Mouse (Mus musculus) kidney, adult 2 months (tissue): Measurements from ENCODE around the gene Slc26a1. TPM values are rescaled to one million over a fixed set of nuclear protein-coding genes. Genes with fewer than 3 reads are reported as not detected.

Source experiments
- DNase-seq: peaks from one replicate; pipeline ENCODE4 v3.0.0; 2021
- H3K27ac ChIP-seq: fragments of 200-500 bp; 2 replicates; pipeline ENCODE4 v1.5.1; 2012; ENCODE audit warnings: low read depth, low read length, control low read depth, inconsistent platforms; ENCODE audit not compliant: insufficient read depth
- H3K27me3 ChIP-seq: fragments of 200-500 bp; replicated peaks from 2 replicates; pipeline ENCODE4 v1.6.1; 2012; ENCODE audit warnings: mild to moderate bottlenecking, moderate library complexity, low read length, inconsistent platforms; ENCODE audit not compliant: control insufficient read depth, insufficient read depth
- H3K36me3 ChIP-seq: fragments of 200-500 bp; 2 replicates; pipeline ENCODE4 v1.6.1; 2012; ENCODE audit warnings: mild to moderate bottlenecking, moderate library complexity, low read length, inconsistent platforms; ENCODE audit not compliant: control insufficient read depth, insufficient read depth
- H3K4me1 ChIP-seq: fragments of 200-500 bp; 2 replicates; pipeline ENCODE4 v1.6.1; 2011; ENCODE audit warnings: low read length; ENCODE audit not compliant: control insufficient read depth, insufficient read depth
- H3K4me3 ChIP-seq: fragments of 200-500 bp; 2 replicates; pipeline ENCODE4 v1.5.1; 2011; ENCODE audit warnings: mild to moderate bottlenecking, low read depth, low read length, control low read depth; ENCODE audit not compliant: insufficient read depth
- CTCF ChIP-seq: fragments of 200-500 bp; conservative IDR thresholded peaks from 2 replicates; pipeline ENCODE4 v1.5.1; 2011; ENCODE audit warnings: low read depth, mild to moderate bottlenecking, control low read depth, low read length, moderate library complexity, mixed read lengths; ENCODE audit not compliant: insufficient read depth, insufficient read length
- POLR2A ChIP-seq: fragments of 200-500 bp; IDR thresholded peaks from one replicate; pipeline ENCODE4 v1.6.1; 2011; ENCODE audit warnings: low read depth, low read length, control low read depth
- WGBS: fragments of 180-500 bp; shearing (Covaris S2); methylation state at CpG from one replicate; pipeline ENCODE4 v1.1.7; 2018; 5-methylcytosine and 5-hydroxymethylcytosine counted together
- polyA plus RNA-seq: library from polyadenylated mRNA; depleted of rRNA; stranded (reverse); fragments of >200 nt; gene quantifications from 2 replicates; pipeline ENCODE4 v1.2.3, GENCODE M21; 2012; rRNA removed

Gene Slc26a1
- polyA plus RNA-seq, 1 experiment = 257 TPM

DNA sequence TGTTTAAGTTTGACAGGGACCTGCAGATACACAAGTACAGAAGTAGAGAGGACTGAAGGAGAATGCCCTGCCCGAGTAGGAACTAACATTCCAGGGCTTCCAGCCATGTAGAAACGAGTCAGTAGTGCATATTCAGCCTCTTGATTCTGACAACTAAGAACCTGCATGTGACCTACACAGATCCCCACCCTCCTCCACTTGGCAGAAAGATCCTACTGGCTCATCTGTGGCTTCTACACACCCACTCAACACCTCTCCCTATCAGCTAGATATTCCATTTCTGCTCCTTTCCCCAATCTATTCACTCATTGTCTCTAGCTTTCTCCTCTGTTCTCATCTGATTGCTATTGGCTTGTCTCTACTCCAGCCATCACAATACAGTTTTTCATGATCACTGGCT, 53.5 kb downstream of the Slc26a1 start:
- Histone ChIP-seq H3K27me3 (no peaks in the 10 kb centered on the region), H3K4me3 (no peak overlapping the region), H3K4me1 (no peaks in the 10 kb centered on the region), H3K27ac (no peak overlapping the region), H3K36me3 (peaks cover 14% of the 10 kb centered on the region)
- 46% methylated on average over 2 of the region's 2 CpGs for WGBS
- no peak for DNase-seq
- TF ChIP-seq CTCF (no peak), POLR2A (no peak)

Other genes with a start within 250 kb of the Slc26a1 start
- gene Atp5k, start 241.1 kb downstream of the Slc26a1 start, polyA plus RNA-seq = 103 and 172 TPM in 2 replicates
- 5.0 and 5.3 TPM in 2 replicates for gene Mfsd7a, start 226.7 kb downstream of the Slc26a1 start, polyA plus RNA-seq
- 9.0 and 10.2 TPM in 2 replicates for gene Pcgf3, start 214.3 kb downstream of the Slc26a1 start, polyA plus RNA-seq
- 0.26 and 0.59 TPM in 2 replicates for gene Cplx1, start 125.5 kb downstream of the Slc26a1 start, polyA plus RNA-seq
- 80.5 and 89.0 TPM in 2 replicates for gene Gak, start 45.8 kb downstream of the Slc26a1 start, polyA plus RNA-seq
- 67.1 and 76.4 TPM in 2 replicates for gene Tmem175, start 45.8 kb downstream of the Slc26a1 start, polyA plus RNA-seq
- 9.1 and 12.7 TPM in 2 replicates for gene Idua, start 15.2 kb downstream of the Slc26a1 start, polyA plus RNA-seq
- 27.9 and 34.8 TPM in 2 replicates for gene Dgkq, start 5.9 kb downstream of the Slc26a1 start, polyA plus RNA-seq
- 65.1 and 74.8 TPM in 2 replicates for gene Fgfrl1, start 16.8 kb upstream of the Slc26a1 start, polyA plus RNA-seq
- gene Rnf212, start 99.4 kb upstream of the Slc26a1 start, polyA plus RNA-seq = not detected in 2 replicates
- gene Tmed11, start 119.8 kb upstream of the Slc26a1 start, polyA plus RNA-seq = not detected in 2 replicates
- not detected in 2 replicates for gene Vmn2r8, start 133.3 kb upstream of the Slc26a1 start, polyA plus RNA-seq
- gene Vmn2r9, start 177.0 kb upstream of the Slc26a1 start, polyA plus RNA-seq = not detected in 2 replicates